Mouse (Mus musculus) lung, embryonic 14.5 days (tissue): ENCODE results near the gene Prkn. TPM values are rescaled to one million over a fixed set of nuclear protein-coding genes. Genes with fewer than 3 reads are reported as not detected.

Source experiments
- ATAC-seq: fragments of 200-750 bp; cut with Nextera tagmentation; 2 replicates; pipeline ENCODE4 v1.8.0; 2017; ENCODE audit warnings: mild to moderate bottlenecking, moderate TSS enrichment, moderate library complexity; ENCODE audit not compliant: insufficient read depth
- DNase-seq: peaks from one replicate; pipeline ENCODE4 v3.0.0-alpha.2; 2015
- H3K27ac ChIP-seq: fragments of 300-500 bp; sonication (generic); 2 replicates; pipeline ENCODE4 v1.5.1; 2014; ENCODE audit warnings: low read depth, mild to moderate bottlenecking, moderate library complexity
- H3K27me3 ChIP-seq: fragments of 300-500 bp; sonication (generic); 2 replicates; pipeline ENCODE4 v1.6.1; 2014; ENCODE audit warnings: low read length, control low read depth; ENCODE audit not compliant: insufficient read depth
- H3K36me3 ChIP-seq: fragments of 300-500 bp; sonication (generic); 2 replicates; pipeline ENCODE4 v1.6.1; 2014; ENCODE audit warnings: control low read depth; ENCODE audit not compliant: insufficient read depth
- H3K4me1 ChIP-seq: fragments of 300-500 bp; sonication (generic); 2 replicates; pipeline ENCODE4 v1.6.1; 2014; ENCODE audit warnings: antibody characterized with exemption, control low read depth; ENCODE audit not compliant: insufficient read depth
- H3K4me2 ChIP-seq: fragments of 300-500 bp; sonication (generic); 2 replicates; pipeline ENCODE4 v1.6.1; 2014; ENCODE audit warnings: mild to moderate bottlenecking
- H3K4me3 ChIP-seq: fragments of 300-500 bp; sonication (generic); 2 replicates; pipeline ENCODE4 v1.5.1; 2014; ENCODE audit warnings: low read depth, low read length
- H3K9ac ChIP-seq: fragments of 300-500 bp; sonication (generic); 2 replicates; pipeline ENCODE4 v1.6.1; 2014
- H3K9me3 ChIP-seq: fragments of 300-500 bp; sonication (generic); 2 replicates; pipeline ENCODE4 v1.6.1; 2016; ENCODE audit warnings: low read depth, low read length, control low read depth
- CTCF ChIP-seq: IDR thresholded peaks from 2 replicates; pipeline ENCODE4 v1.5.1; 2016; ENCODE audit warnings: antibody characterized with exemption, low read depth
- WGBS: fragments of 180-500 bp; shearing (Covaris S2); extraction: QIAGEN DNeasy Blood & Tissue Kit; methylation state at CpG from one replicate; pipeline ENCODE4 v1.1.7; 2014; 5-methylcytosine and 5-hydroxymethylcytosine counted together
- polyA plus RNA-seq: library from polyadenylated mRNA; unstranded; fragments of >200 nt; fragmentation: Nextera tagmentation; extraction: Ambion mirVana; gene quantifications from 2 replicates; pipeline ENCODE4 v1.2.1, GENCODE M21; 2014

The Prkn gene
- polyA plus RNA-seq, 1 experiment from 2014 or later: 1.0 TPM

- Histone ChIP-seq H3K9me3 (no peaks in the 10 kb centered on the region), H3K9ac (no peak overlapping the region), H3K27me3 (no peaks in the 10 kb centered on the region), H3K4me1 (no peaks in the 10 kb centered on the region), H3K27ac (no peak overlapping the region), H3K4me2 (no peak overlapping the region), H3K4me3 (no peak overlapping the region), H3K36me3 (no peaks in the 10 kb centered on the region)
- no peak for DNase-seq
- ATAC-seq: no peak
- TF ChIP-seq CTCF: no peak
- WGBS: 69% methylated on average over 4 of the region's 4 CpGs
Observed at GRCm38 (mm10) chr17:11270179-11270578, 430.0 kb downstream of the Prkn start.

DNA sequence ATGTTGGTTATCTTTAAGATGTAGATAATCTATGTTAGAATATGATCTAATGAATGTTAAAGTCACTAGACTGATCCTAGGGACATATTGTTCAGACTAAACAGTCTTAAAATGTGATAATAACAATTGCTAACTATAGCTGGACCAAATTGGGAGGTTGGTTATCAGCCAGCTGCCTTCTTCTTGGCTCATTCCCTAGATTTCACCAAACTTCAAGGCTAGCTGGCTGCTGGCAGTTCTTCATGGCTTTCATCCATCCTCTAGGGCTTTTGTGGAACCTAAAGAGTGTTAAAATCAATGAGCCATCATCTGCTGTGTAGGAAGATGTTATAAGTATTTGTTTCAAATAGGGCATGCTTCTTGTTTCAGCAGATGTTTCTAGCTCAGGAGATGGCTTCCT lies 431.7 kb downstream of the Prkn start:
- Histone ChIP-seq H3K27me3 (no peaks in the 10 kb centered on the region), H3K9me3 (no peaks in the 10 kb centered on the region), H3K36me3 (no peaks in the 10 kb centered on the region), H3K9ac (no peak overlapping the region), H3K4me1 (no peaks in the 10 kb centered on the region), H3K4me3 (no peak overlapping the region), H3K4me2 (no peak overlapping the region), H3K27ac (no peak overlapping the region)
- no peak for TF ChIP-seq CTCF
- peak; percentile 2 for DNase-seq
- ATAC-seq: no peak

DNA sequence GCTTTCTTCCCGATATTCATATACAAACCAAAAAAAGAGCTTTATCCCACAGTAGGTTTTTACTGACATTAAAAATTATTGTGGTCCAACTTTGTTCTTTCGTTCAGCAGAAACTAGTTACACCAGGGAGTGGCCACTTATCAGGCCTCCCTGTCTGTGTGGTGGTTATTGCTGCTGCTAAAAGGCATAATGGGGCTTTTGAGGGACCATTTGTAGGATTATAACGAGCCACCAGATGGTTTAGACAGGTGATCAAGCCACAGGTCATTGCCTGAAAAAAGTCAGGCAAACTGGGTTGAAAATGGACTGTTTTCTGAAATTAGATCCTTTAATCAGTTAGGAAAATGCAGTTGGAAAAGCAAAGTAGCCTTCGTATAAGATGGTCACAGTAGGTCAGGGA lies 444.1 kb downstream of the Prkn start:
- H3K9me3 ChIP-seq: no peaks in the 10 kb centered on the region
- DNase-seq (no peak), ATAC-seq (no peak)
- 61% methylated on average over 4 of the region's 4 CpGs for WGBS
- H3K4me3 ChIP-seq: no peak overlapping the region
- H3K9ac ChIP-seq: no peak overlapping the region
- no peak overlapping the region for H3K27ac ChIP-seq
- H3K4me2 ChIP-seq: no peak overlapping the region
- H3K4me1 ChIP-seq: no peaks in the 10 kb centered on the region
- H3K36me3 ChIP-seq: no peaks in the 10 kb centered on the region
- no peak for TF ChIP-seq CTCF
- H3K27me3 ChIP-seq: no peaks in the 10 kb centered on the region

DNA sequence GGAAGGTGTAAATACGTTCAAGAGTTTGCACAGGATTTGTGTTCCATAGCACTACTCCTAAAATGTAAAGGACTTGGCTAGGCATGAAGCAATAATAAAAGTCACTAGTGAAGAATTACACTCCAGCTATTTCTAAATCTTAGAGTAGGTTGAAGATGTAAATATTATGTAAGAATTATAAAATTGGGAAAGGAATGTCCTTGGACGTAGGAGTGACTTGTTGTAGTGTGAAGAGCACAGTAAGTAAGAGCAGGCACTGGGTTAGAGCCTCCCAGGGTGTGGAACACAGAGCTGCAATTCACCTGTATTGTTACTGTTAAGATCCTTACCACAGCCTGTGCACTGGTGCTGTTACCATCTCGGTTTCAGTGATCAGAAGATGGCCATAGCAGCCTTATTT lies 450.0 kb downstream of the Prkn start:
- no peak for DNase-seq
- 67% methylated on average over 3 of the region's 3 CpGs for WGBS
- Histone ChIP-seq H3K36me3 (no peaks in the 10 kb centered on the region), H3K4me1 (no peaks in the 10 kb centered on the region), H3K4me2 (no peak overlapping the region), H3K27ac (no peak overlapping the region), H3K27me3 (no peaks in the 10 kb centered on the region), H3K9me3 (no peaks in the 10 kb centered on the region), H3K4me3 (no peak overlapping the region), H3K9ac (no peak overlapping the region)
- ATAC-seq: no peak
- no peak for TF ChIP-seq CTCF

DNA sequence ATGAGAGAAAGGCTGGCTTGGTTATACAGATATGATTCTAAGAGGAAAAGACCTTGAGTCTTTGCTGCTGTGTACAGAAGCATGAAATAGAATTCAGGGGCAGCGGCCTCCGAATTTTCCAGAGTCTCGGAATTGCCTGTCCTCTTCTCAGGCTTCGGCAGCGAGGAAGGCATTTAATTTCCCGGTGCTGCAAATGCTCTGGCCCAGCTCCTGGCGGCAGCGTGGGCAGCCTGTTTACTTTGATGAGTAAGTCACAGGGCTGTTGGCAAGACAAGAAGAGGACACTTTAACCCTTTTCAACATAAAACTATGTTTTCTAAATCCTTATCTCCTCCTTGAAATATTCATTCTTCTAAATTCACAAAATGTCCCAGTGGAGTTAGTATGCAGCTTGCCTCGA lies 462.9 kb downstream of the Prkn start:
- H3K9me3 ChIP-seq: no peaks in the 10 kb centered on the region
- H3K27me3 ChIP-seq: no peaks in the 10 kb centered on the region

DNA sequence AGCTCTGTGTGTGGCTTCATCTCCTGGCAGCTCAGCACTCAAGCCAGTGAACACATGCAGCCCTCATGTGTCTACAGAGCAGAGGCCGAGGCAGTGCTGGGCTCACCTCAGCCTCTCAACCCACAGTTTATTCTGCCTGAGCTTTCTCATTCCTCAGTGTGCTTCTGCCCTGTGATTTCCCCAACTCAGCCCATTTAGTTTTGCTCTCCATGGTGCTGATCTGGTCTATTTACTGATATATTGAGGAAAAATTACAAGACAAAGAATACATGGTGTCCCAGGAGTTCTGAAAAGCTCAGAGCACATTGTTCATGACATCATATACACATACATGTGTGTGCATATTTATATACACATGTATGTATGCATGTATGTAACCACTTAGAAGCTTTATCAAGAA lies 469.7 kb downstream of the Prkn start:
- ATAC-seq (no peak), DNase-seq (peak; percentile 78)
- no peak overlapping the region for H3K4me3 ChIP-seq
- H3K27me3 ChIP-seq: no peaks in the 10 kb centered on the region
- no peak for TF ChIP-seq CTCF
- no peaks in the 10 kb centered on the region for H3K9me3 ChIP-seq
- H3K27ac ChIP-seq: no peak overlapping the region
- no peaks in the 10 kb centered on the region for H3K36me3 ChIP-seq
- 14% methylated on average over 1 of the region's 1 CpGs for WGBS
- no peaks in the 10 kb centered on the region for H3K4me1 ChIP-seq
- no peak overlapping the region for H3K9ac ChIP-seq
- no peak overlapping the region for H3K4me2 ChIP-seq

More for the DNA sequence above, 462.9 kb downstream of the Prkn start:
- WGBS: 70% methylated on average over 9 of the region's 9 CpGs
- Histone ChIP-seq H3K27ac (no peak overlapping the region), H3K4me1 (no peaks in the 10 kb centered on the region), H3K9ac (no peak overlapping the region), H3K4me3 (no peak overlapping the region), H3K4me2 (no peak overlapping the region), H3K36me3 (no peaks in the 10 kb centered on the region)
- no peak for TF ChIP-seq CTCF
- DNase-seq (no peak), ATAC-seq (no peak)

- Histone ChIP-seq H3K9ac (no peak overlapping the region), H3K4me2 (no peak overlapping the region), H3K4me3 (no peak overlapping the region), H3K9me3 (no peaks in the 10 kb centered on the region), H3K4me1 (no peaks in the 10 kb centered on the region), H3K36me3 (no peaks in the 10 kb centered on the region), H3K27ac (no peak overlapping the region), H3K27me3 (no peaks in the 10 kb centered on the region)
- TF ChIP-seq CTCF: no peak
- WGBS: 81% methylated on average over 2 of the region's 2 CpGs
- ATAC-seq (no peak), DNase-seq (no peak)
Observed at GRCm38 (mm10) chr17:11314163-11314562, 474.0 kb downstream of the Prkn start.

GRCm38 (mm10) chr17:11315675-11316074 lies 475.5 kb downstream of the Prkn start:
- Histone ChIP-seq H3K4me2 (no peak overlapping the region), H3K4me3 (no peak overlapping the region), H3K9me3 (no peaks in the 10 kb centered on the region), H3K27me3 (no peaks in the 10 kb centered on the region), H3K9ac (no peak overlapping the region), H3K36me3 (no peaks in the 10 kb centered on the region), H3K4me1 (no peaks in the 10 kb centered on the region), H3K27ac (no peak overlapping the region)
- TF ChIP-seq CTCF: no peak
- WGBS: 90% methylated on average over 4 of the region's 4 CpGs
- no peak for ATAC-seq
- DNase-seq: no peak
